Mouse (Mus musculus) heart, postnatal 14 days (tissue): ENCODE measurements around the gene Ptcd1. TPM values are rescaled to one million over a fixed set of nuclear protein-coding genes. Genes with fewer than 3 reads are reported as not detected.
"Not testable (repeated sequence)": the region's sequence is repeated elsewhere in the genome, so short reads cannot be mapped to it uniquely, and the experiment has no call there.

Source experiments
- DNase-seq, 2 experiments: peaks; one replicate each; pipeline ENCODE4 v3.0.0; 2021 to 2022
- intact Hi-C: fragments of 180-260 bp; cut with DNase I; formaldehyde crosslinking; loops from one replicate; pipeline ENCODE4 v1.15.1; 2025
- total RNA-seq, 2 experiments: library from RNA; stranded (reverse); gene quantifications; 2 replicates each; pipeline ENCODE4 v1.2.3; 2021

Ptcd1 gene
- total RNA-seq, 2 experiments from 2014 or later, result 27.1 to 27.8 TPM

- no peak for DNase-seq
- intact Hi-C loops, result no loop called here
Observed at GRCm38 (mm10) chr5:145178461-145178980, 11.6 kb upstream of the Ptcd1 start.

GRCm38 (mm10) chr5:145167306-145167661 is 376 bp upstream of the Ptcd1 start:
- intact Hi-C loops, result loop anchor here (2.0 to 5.0 kb wide), 2 partner anchors 26 to 65 kb away; partner anchors contain the start of genes Bud31, Pdap1 and Zfp655
- no peak for DNase-seq

- no peak for DNase-seq
- intact Hi-C loops, result loop anchor here (5.0 kb wide), 1 partner anchor 67 kb away; the partner anchor contains the start of gene Zfp655
Observed at GRCm38 (mm10) chr5:145165184-145165583, 1.7 kb downstream of the Ptcd1 start.

GRCm38 (mm10) chr5:145164710-145165109 is 2.2 kb downstream of the Ptcd1 start:
- intact Hi-C loops, result loop anchor here (5.0 kb wide), 1 partner anchor 68 kb away; the partner anchor contains the start of gene Zfp655
- no peak for DNase-seq

- intact Hi-C loops, result no loop called here
- DNase-seq, result no peak
Observed at GRCm38 (mm10) chr5:145161361-145161760, 5.5 kb downstream of the Ptcd1 start.

GRCm38 (mm10) chr5:145152690-145153089 is 14.2 kb downstream of the Ptcd1 start:
- intact Hi-C loops, result no loop called here
- DNase-seq, result no peak

GRCm38 (mm10) chr5:145149294-145149693 is 17.6 kb downstream of the Ptcd1 start:
- intact Hi-C loops, result no loop called here
- no peak for DNase-seq

GRCm38 (mm10) chr5:145147748-145148147 is 19.2 kb downstream of the Ptcd1 start:
- no peak for DNase-seq
- intact Hi-C loops, result no loop called here

- intact Hi-C loops, result loop anchor here (2.0 kb wide), 2 partner anchors 26 to 64 kb away; partner anchors contain the start of genes Cpsf4, Ptcd1 and Zkscan5
- no peak for DNase-seq
Observed at GRCm38 (mm10) chr5:145140611-145141010, 26.3 kb downstream of the Ptcd1 start.

GRCm38 (mm10) chr5:145139571-145140519 is 27.1 kb downstream of the Ptcd1 start, which contains the start of the genes Pdap1 and Bud31:
Gene Pdap1, minus strand, starts transcription at chr5:145140238.
Gene Bud31, plus strand, starts transcription at chr5:145140362.
- DNase-seq, result peak; percentile 95 to 96
- intact Hi-C loops, result loop anchor here (2.0 kb wide), 2 partner anchors 27 to 65 kb away; partner anchors contain the start of genes Cpsf4, Ptcd1 and Zkscan5

- intact Hi-C loops, result no loop called here
- no peak for DNase-seq
Observed at GRCm38 (mm10) chr5:145138836-145139235, 28.1 kb downstream of the Ptcd1 start.

- DNase-seq, result not testable (repeated sequence)
- intact Hi-C loops, result loop anchor here (2.0 kb wide), 1 partner anchor 14 kb away; no protein-coding TSS in a partner anchor
Observed at GRCm38 (mm10) chr5:145133275-145133674, 33.6 kb downstream of the Ptcd1 start.

- DNase-seq, result no peak
Observed at GRCm38 (mm10) chr5:145130995-145131394, 35.9 kb downstream of the Ptcd1 start.

GRCm38 (mm10) chr5:145130191-145130590 is 36.7 kb downstream of the Ptcd1 start:
- intact Hi-C loops, result no loop called here
- DNase-seq, result peak in 1 of 2 experiments; percentile 19

More at GRCm38 (mm10) chr5:145130995-145131394, 35.9 kb downstream of the Ptcd1 start:
- intact Hi-C loops, result no loop called here

GRCm38 (mm10) chr5:145129773-145130172 is 37.1 kb downstream of the Ptcd1 start:
- intact Hi-C loops, DNase-seq: not testable (repeated sequence)

- DNase-seq, result peak; percentile 47 to 55
- intact Hi-C loops, result no loop called here
Observed at GRCm38 (mm10) chr5:145129124-145129523, 37.8 kb downstream of the Ptcd1 start.

- no peak for DNase-seq
- intact Hi-C loops, result no loop called here
Observed at GRCm38 (mm10) chr5:145126580-145126979, 40.3 kb downstream of the Ptcd1 start.

- intact Hi-C loops, result no loop called here
- DNase-seq, result no peak
Observed at GRCm38 (mm10) chr5:145123396-145123795, 43.5 kb downstream of the Ptcd1 start.

- DNase-seq, result peak in 1 of 2 experiments; percentile 33
Observed at GRCm38 (mm10) chr5:145120921-145121320, 46.0 kb downstream of the Ptcd1 start.

GRCm38 (mm10) chr5:145119385-145119784 is 47.5 kb downstream of the Ptcd1 start:
- DNase-seq, result no peak

More at GRCm38 (mm10) chr5:145120921-145121320, 46.0 kb downstream of the Ptcd1 start:
- intact Hi-C loops, result no loop called here

GRCm38 (mm10) chr5:145118461-145118860 is 48.4 kb downstream of the Ptcd1 start:
- no peak for DNase-seq
- intact Hi-C loops, result loop anchor here (2.0 kb wide), 1 partner anchor 14 kb away; no protein-coding TSS in a partner anchor

More at GRCm38 (mm10) chr5:145119385-145119784, 47.5 kb downstream of the Ptcd1 start:
- intact Hi-C loops, result loop anchor here (2.0 kb wide), 1 partner anchor 13 kb away; no protein-coding TSS in a partner anchor
